Mouse (Mus musculus): ENCODE data around the gene Mtor. TPM values are rescaled to one million over a fixed set of nuclear protein-coding genes. Genes with fewer than 3 reads are reported as not detected.

The Mtor gene
- total and polyA plus RNA-seq, 2 experiments from 2014 or later, result 20.5 to 31.2 TPM

DNA sequence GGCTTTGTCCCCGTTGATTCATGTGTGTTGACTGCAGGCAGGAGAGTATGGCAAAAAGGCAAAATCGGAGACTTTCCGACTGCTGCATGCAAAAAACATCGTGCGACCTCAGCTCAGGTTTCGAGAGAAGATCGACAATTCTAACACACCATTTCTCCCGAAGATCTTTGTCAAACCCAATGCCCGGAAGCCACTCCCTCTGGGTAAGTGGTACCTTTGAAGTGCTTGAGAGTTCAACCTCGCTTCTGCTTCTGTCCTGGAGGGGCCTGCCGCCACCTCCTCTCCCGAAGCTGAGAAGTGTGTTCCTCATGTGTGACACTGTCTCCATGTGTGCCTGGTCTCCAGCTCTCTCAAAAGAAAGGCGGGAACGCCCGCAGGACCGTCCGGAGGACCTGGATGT is 114.3 kb downstream of the Mtor start:
- DNase-seq (ENCODE audit: low spot score) (no peak), ATAC-seq (ENCODE audit: insufficient read depth, low read depth) (no peak)
- H3K9me3 ChIP-seq (replicated peaks; ENCODE audit: control insufficient read depth, low read length), result no peaks in the 10 kb centered on the region
- no peak overlapping the region for H3K27ac ChIP-seq (ENCODE audit: low read depth)
- no peaks in the 10 kb centered on the region for H3K27me3 ChIP-seq (ENCODE audit: control insufficient read depth, insufficient read depth, low read length)
- no peak overlapping the region for H3K9ac ChIP-seq (replicated peaks; ENCODE audit: low read depth, low read length)
- H3K4me2 ChIP-seq (ENCODE audit: low read depth, low read length), result no peak overlapping the region
- H3K36me3 ChIP-seq (replicated peaks; ENCODE audit: control insufficient read depth, insufficient read depth, low read length), result peaks cover 78% of the 10 kb centered on the region
- peaks cover 10% of the 10 kb centered on the region for H3K4me1 ChIP-seq (ENCODE audit: control insufficient read depth, insufficient read depth)
- no peak for TF ChIP-seq EP300 (IDR thresholded peaks at IDR 0.05; ENCODE audit: low read depth)
- no peak for TF ChIP-seq CTCF (IDR thresholded peaks at IDR 0.05; ENCODE audit: low read depth)
- WGBS, result 91% methylated on average over 17 of the region's 17 CpGs
- H3K4me3 ChIP-seq (ENCODE audit: low read depth, low read length), result no peak overlapping the region

GRCm38 (mm10) chr4:148563595-148563994 is 115.2 kb downstream of the Mtor start:
- TF ChIP-seq EP300 (IDR thresholded peaks at IDR 0.05; ENCODE audit: low read depth), result no peak
- no peak for TF ChIP-seq CTCF (IDR thresholded peaks at IDR 0.05; ENCODE audit: low read depth)
- H3K27me3 ChIP-seq (ENCODE audit: control insufficient read depth, insufficient read depth, low read length), result no peaks in the 10 kb centered on the region
- H3K4me2 ChIP-seq (ENCODE audit: low read depth, low read length), result no peak overlapping the region
- H3K27ac ChIP-seq (ENCODE audit: low read depth), result no peak overlapping the region
- peaks cover 7% of the 10 kb centered on the region; the same call in 1 of the 2 replicates for H3K4me1 ChIP-seq (ENCODE audit: control insufficient read depth, insufficient read depth)
- H3K4me3 ChIP-seq (ENCODE audit: low read depth, low read length), result no peak overlapping the region
- no peak for DNase-seq (ENCODE audit: low spot score)
- H3K9ac ChIP-seq (replicated peaks; ENCODE audit: low read depth, low read length), result no peak overlapping the region
- ATAC-seq (ENCODE audit: insufficient read depth, low read depth), result no peak
- WGBS, result 93% methylated on average over 12 of the region's 12 CpGs
- H3K9me3 ChIP-seq (replicated peaks; ENCODE audit: control insufficient read depth, low read length), result no peaks in the 10 kb centered on the region
- peaks cover 87% of the 10 kb centered on the region for H3K36me3 ChIP-seq (replicated peaks; ENCODE audit: control insufficient read depth, insufficient read depth, low read length)

DNA sequence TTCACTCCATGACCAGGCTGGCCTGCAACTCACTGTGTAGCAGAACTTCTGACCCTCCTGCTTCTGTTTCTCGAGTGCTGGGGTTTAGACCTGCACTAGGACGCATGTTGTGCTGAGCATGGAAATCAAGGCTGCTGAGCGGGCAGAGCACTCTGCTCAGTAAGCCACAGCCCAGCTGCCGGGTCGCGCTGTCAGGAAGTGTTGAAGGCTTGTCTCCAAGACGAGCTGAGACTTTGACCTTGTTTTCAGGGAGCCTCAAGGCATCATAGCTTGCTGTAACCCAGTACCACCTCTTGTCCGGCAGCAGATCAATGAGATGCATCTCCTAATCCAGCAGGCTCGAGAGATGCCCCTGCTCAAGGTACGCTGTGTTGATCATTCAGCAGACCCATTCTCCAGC is 121.7 kb downstream of the Mtor start:
- Histone ChIP-seq H3K27me3 (ENCODE audit: control insufficient read depth, insufficient read depth, low read length) (no peaks in the 10 kb centered on the region), H3K27ac (ENCODE audit: low read depth) (no peak overlapping the region), H3K36me3 (replicated peaks; ENCODE audit: control insufficient read depth, insufficient read depth, low read length) (peaks cover 98% of the 10 kb centered on the region), H3K9ac (replicated peaks; ENCODE audit: low read depth, low read length) (no peak overlapping the region), H3K9me3 (replicated peaks; ENCODE audit: control insufficient read depth, low read length) (no peaks in the 10 kb centered on the region), H3K4me3 (ENCODE audit: low read depth, low read length) (no peak overlapping the region), H3K4me1 (ENCODE audit: control insufficient read depth, insufficient read depth) (no peaks in the 10 kb centered on the region), H3K4me2 (ENCODE audit: low read depth, low read length) (no peak overlapping the region)
- 85% methylated on average over 10 of the region's 10 CpGs for WGBS
- no peak for ATAC-seq (ENCODE audit: insufficient read depth, low read depth)
- no peak for DNase-seq (ENCODE audit: low spot score)
- no peak for TF ChIP-seq EP300 (IDR thresholded peaks at IDR 0.05; ENCODE audit: low read depth)
- no peak for TF ChIP-seq CTCF (IDR thresholded peaks at IDR 0.05; ENCODE audit: low read depth)

DNA sequence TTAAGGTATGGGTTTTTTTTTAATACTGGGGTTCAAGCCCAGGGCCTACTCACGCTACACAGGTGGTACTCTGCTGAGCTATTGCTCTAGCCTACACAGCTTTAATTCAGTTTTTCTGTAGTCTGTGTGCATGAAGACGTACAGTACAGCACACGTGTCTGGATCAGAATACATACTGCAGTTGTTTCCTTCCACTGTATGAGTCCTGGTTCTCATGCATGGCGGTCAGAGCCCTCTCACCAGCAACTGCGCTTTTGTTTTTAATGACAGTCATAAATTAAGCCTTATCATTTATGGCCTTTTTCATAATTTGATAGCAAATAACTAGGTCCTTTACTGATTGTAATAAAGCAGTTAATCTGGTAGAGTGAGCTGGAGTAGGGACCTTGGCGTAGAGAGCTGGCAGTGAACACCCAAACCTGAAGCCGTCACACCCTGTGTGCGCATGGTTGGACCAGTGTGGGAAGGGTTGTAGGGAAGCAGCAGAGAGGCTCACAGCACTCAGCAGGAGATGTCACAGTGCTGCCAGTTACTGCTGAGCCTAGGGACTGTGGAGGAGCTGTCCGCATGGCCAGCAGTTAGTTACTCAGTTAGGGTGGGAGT is 122.4 kb downstream of the Mtor start:
- TF ChIP-seq CTCF (IDR thresholded peaks at IDR 0.05; ENCODE audit: low read depth) (no peak), EP300 (IDR thresholded peaks at IDR 0.05; ENCODE audit: low read depth) (no peak)
- Histone ChIP-seq H3K27ac (ENCODE audit: low read depth) (no peak overlapping the region), H3K4me1 (ENCODE audit: control insufficient read depth, insufficient read depth) (no peaks in the 10 kb centered on the region), H3K4me3 (ENCODE audit: low read depth, low read length) (no peak overlapping the region), H3K9me3 (replicated peaks; ENCODE audit: control insufficient read depth, low read length) (no peaks in the 10 kb centered on the region), H3K36me3 (replicated peaks; ENCODE audit: control insufficient read depth, insufficient read depth, low read length) (peaks cover 98% of the 10 kb centered on the region), H3K4me2 (ENCODE audit: low read depth, low read length) (no peak overlapping the region), H3K27me3 (ENCODE audit: control insufficient read depth, insufficient read depth, low read length) (no peaks in the 10 kb centered on the region), H3K9ac (replicated peaks; ENCODE audit: low read depth, low read length) (no peak overlapping the region)
- WGBS, result 95% methylated on average over 9 of the region's 9 CpGs
- no peak for ATAC-seq (ENCODE audit: insufficient read depth, low read depth)
- DNase-seq (ENCODE audit: low spot score), result no peak

- no peak overlapping the region for H3K27ac ChIP-seq (ENCODE audit: low read depth)
- no peak overlapping the region for H3K9ac ChIP-seq (replicated peaks; ENCODE audit: low read depth, low read length)
- ATAC-seq (ENCODE audit: insufficient read depth, low read depth) (no peak), DNase-seq (ENCODE audit: low spot score) (no peak)
- H3K27me3 ChIP-seq (ENCODE audit: control insufficient read depth, insufficient read depth, low read length), result no peaks in the 10 kb centered on the region
- no peaks in the 10 kb centered on the region for H3K4me1 ChIP-seq (ENCODE audit: control insufficient read depth, insufficient read depth)
- no peaks in the 10 kb centered on the region for H3K9me3 ChIP-seq (replicated peaks; ENCODE audit: control insufficient read depth, low read length)
- no peak for TF ChIP-seq EP300 (IDR thresholded peaks at IDR 0.05; ENCODE audit: low read depth)
- no peak for TF ChIP-seq CTCF (IDR thresholded peaks at IDR 0.05; ENCODE audit: low read depth)
- H3K4me2 ChIP-seq (ENCODE audit: low read depth, low read length), result no peak overlapping the region
- no peak overlapping the region for H3K4me3 ChIP-seq (ENCODE audit: low read depth, low read length)
- WGBS, result 76% methylated on average over 7 of the region's 7 CpGs
- H3K36me3 ChIP-seq (replicated peaks; ENCODE audit: control insufficient read depth, insufficient read depth, low read length), result peaks cover 96% of the 10 kb centered on the region
These were observed 124.8 kb downstream of the Mtor start for GRCm38 (mm10) chr4:148573222-148573621.

GRCm38 (mm10) chr4:148580765-148581164 is 132.4 kb downstream of the Mtor start:
- Histone ChIP-seq H3K9me3 (replicated peaks; ENCODE audit: control insufficient read depth, low read length) (no peaks in the 10 kb centered on the region), H3K4me1 (ENCODE audit: control insufficient read depth, insufficient read depth) (no peaks in the 10 kb centered on the region), H3K27me3 (ENCODE audit: control insufficient read depth, insufficient read depth, low read length) (no peaks in the 10 kb centered on the region), H3K36me3 (replicated peaks; ENCODE audit: control insufficient read depth, insufficient read depth, low read length) (peaks cover 74% of the 10 kb centered on the region), H3K4me3 (ENCODE audit: low read depth, low read length) (no peak overlapping the region), H3K9ac (replicated peaks; ENCODE audit: low read depth, low read length) (no peak overlapping the region), H3K27ac (ENCODE audit: low read depth) (no peak overlapping the region), H3K4me2 (ENCODE audit: low read depth, low read length) (no peak overlapping the region)
- ATAC-seq (ENCODE audit: insufficient read depth, low read depth) (peak; percentile 23; the same call in 1 of the 2 replicates), DNase-seq (ENCODE audit: low spot score) (no peak)
- TF ChIP-seq EP300 (IDR thresholded peaks at IDR 0.05; ENCODE audit: low read depth) (no peak), CTCF (IDR thresholded peaks at IDR 0.05; ENCODE audit: low read depth) (no peak)
- WGBS, result 78% methylated on average over 9 of the region's 9 CpGs
